Mouse (Mus musculus) cerebellum, adult 9-10 months (tissue): ENCODE measurements at regions not wholly inside any gene's neighbourhood (a gene's known extent, or its start where the extent isn't known, plus 50 kb on each side); places are given as distances from the start of the nearest gene placed in this dataset.

Source experiments
- DNase-seq: peaks from one replicate; pipeline ENCODE4 v3.0.0; 2022

GRCm38 (mm10) chr7:71409903-71410302 lies 58.6 kb upstream of the Gm10295 start:
- no peak for DNase-seq

GRCm38 (mm10) chr7:71409061-71409460 lies 57.8 kb upstream of the Gm10295 start:
- no peak for DNase-seq

GRCm38 (mm10) chr7:71406283-71406682 lies 55.0 kb upstream of the Gm10295 start:
- no peak for DNase-seq
